Mouse (Mus musculus): Measurements from ENCODE around the gene Mtf1. TPM values are rescaled to one million over a fixed set of nuclear protein-coding genes. Genes with fewer than 3 reads are reported as not detected.

The Mtf1 gene
- polyA plus RNA-seq, 1 experiment from 2014 or later: 8.3 TPM

DNA sequence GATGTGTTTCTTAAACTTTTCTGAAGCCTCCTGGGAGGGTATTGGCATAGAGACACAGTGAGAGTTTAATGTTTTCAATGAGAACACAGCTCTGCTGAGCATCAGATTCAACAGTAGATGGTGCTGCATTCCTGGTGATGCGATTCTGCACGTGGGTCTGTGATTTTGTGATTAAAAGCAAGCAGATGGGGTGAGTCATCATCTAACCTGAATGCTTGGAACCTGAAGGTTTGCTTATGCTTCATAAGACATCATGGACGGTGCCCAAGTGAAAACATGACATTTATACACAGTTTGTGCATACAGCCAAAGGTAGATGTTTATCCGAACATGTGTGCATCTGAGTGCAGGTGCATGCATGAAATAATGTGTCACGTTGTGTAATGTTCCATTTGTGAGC lies 31.3 kb upstream of the Mtf1 start:
- CTCF ChIA-PET: interaction anchor here (1.5 kb wide), 1 partner anchor 28 kb away, joined by 3 read pairs; no protein-coding TSS in a partner anchor
- in situ Hi-C loops (cut with MboI; ENCODE audit: low pct_unique_long_range_greater_than_20kb): no loop called here
- DNase-seq (ENCODE audit: low read depth, low spot score) (no peak), ATAC-seq (no peak)
- H3K27me3 ChIP-seq: no peaks in the 10 kb centered on the region
- POLR2A ChIA-PET: no interaction called here
- TF ChIP-seq CTCF (IDR thresholded peaks at IDR 0.05): no peak

- no peaks in the 10 kb centered on the region for H3K27me3 ChIP-seq
- no peak for TF ChIP-seq CTCF (IDR thresholded peaks at IDR 0.05)
- in situ Hi-C loops (cut with MboI; ENCODE audit: low pct_unique_long_range_greater_than_20kb): no loop called here
- no peak for DNase-seq (ENCODE audit: low read depth, low spot score)
- no peak for ATAC-seq
- CTCF ChIA-PET: interaction anchor here (0.6 to 1.5 kb wide), 3 partner anchors 15 to 870 kb away, joined by 3 read pairs; no protein-coding TSS in a partner anchor
- POLR2A ChIA-PET: interaction anchor here (0.6 kb wide), 1 partner anchor 1429 kb away, joined by 3 read pairs; no protein-coding TSS in a partner anchor
These were observed 29.8 kb upstream of the Mtf1 start for GRCm38 (mm10) chr4:124772125-124772524.

DNA sequence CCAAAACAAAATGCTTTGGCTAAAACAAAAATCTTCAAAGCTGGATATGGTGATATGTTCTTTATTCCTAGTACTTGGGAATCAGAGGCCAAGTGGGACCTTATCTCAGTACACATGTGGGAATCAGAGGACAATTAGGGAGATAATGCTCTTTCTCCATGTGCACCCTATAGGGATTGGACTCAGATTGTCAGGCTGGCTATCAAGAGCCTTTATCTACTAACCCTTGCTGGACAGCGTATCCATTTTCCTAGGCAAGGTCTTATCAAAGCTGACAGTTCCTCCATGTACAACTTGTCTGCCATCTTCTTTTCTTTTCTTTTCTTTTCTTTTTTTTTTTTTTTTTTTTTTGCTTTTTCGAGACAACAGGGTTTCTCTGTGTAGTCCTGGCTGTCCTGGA lies 28.5 kb upstream of the Mtf1 start:
- H3K27me3 ChIP-seq: no peaks in the 10 kb centered on the region
- POLR2A ChIA-PET: no interaction called here
- no peak for DNase-seq (ENCODE audit: low read depth, low spot score)
- no peak for ATAC-seq
- no peak for TF ChIP-seq CTCF (IDR thresholded peaks at IDR 0.05)
- in situ Hi-C loops (cut with MboI; ENCODE audit: low pct_unique_long_range_greater_than_20kb): no loop called here
- CTCF ChIA-PET: no interaction called here

DNA sequence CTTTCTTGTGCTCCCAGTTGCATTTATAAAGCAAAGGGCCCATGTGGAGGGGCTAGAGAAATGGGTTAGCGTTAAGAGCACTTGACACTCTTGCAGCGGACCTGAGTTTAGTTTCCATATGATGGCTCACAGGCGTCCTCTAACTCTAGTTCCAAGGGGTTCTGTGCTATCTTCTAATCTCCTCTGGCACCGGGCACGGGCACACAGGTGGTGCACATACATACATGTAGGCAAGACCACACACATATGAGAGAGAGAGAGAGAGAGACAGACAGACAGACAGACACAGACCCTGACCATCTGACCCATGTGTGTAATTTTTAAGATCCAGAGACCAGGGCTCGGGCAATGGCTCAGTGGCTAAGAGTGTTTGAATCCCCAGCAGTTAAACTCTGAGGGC lies 27.9 kb upstream of the Mtf1 start:
- ChIA-PET CTCF (no interaction called here), POLR2A (no interaction called here)
- ATAC-seq (no peak), DNase-seq (ENCODE audit: low read depth, low spot score) (no peak)
- TF ChIP-seq CTCF (IDR thresholded peaks at IDR 0.05): no peak
- in situ Hi-C loops (cut with MboI; ENCODE audit: low pct_unique_long_range_greater_than_20kb): no loop called here
- no peaks in the 10 kb centered on the region for H3K27me3 ChIP-seq

- H3K27me3 ChIP-seq: no peaks in the 10 kb centered on the region
- DNase-seq (ENCODE audit: low read depth, low spot score) (no peak), ATAC-seq (no peak)
- no peak for TF ChIP-seq CTCF (IDR thresholded peaks at IDR 0.05)
- CTCF ChIA-PET: no interaction called here
- POLR2A ChIA-PET: no interaction called here
- in situ Hi-C loops (cut with MboI; ENCODE audit: low pct_unique_long_range_greater_than_20kb): no loop called here
These were observed 27.5 kb upstream of the Mtf1 start for GRCm38 (mm10) chr4:124774429-124774828.

DNA sequence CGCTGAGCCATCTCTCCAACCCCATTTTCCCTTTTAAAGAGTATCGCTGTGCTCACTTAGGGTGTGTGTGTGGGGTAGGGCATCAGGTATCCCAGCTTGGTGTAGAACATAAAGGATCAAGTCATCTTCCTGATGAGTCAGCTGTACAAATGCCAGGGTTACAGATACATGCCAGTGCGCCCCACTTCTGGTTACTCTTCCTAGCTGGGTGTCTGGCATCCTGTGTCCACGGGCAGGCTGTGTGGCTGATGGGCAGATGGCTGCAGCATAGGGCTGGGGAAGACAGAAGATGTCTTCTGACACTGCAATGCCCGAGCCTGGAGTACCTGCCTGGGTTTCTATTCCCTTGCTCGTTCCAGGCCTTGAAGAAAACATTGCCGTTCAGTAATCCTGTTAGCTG lies 20.5 kb upstream of the Mtf1 start:
- TF ChIP-seq CTCF (IDR thresholded peaks at IDR 0.05): no peak
- ChIA-PET CTCF (no interaction called here), POLR2A (no interaction called here)
- in situ Hi-C loops (cut with MboI; ENCODE audit: low pct_unique_long_range_greater_than_20kb): no loop called here
- ATAC-seq: no peak
- no peak for DNase-seq (ENCODE audit: low read depth, low spot score)
- no peaks in the 10 kb centered on the region for H3K27me3 ChIP-seq

DNA sequence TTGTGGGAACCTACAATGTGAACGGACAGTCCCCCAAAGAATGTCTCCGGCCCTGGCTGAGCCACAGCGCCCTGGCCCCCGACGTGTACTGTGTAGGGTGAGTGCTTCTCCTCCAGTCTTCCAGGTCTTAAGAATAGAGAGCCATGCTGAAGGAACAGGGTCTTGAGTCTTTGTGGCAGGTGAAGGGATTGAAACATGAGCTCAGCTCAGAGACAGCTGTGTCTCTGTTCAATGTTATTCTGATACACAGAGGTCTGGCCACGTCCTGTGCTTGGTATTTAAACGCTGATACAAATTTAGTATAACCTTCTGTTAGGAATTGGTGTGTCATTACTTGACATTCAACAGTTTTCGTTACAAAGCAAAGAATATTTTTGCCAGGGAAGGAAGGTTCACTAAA lies 19.5 kb upstream of the Mtf1 start:
- ATAC-seq (no peak), DNase-seq (ENCODE audit: low read depth, low spot score) (no peak)
- in situ Hi-C loops (cut with MboI; ENCODE audit: low pct_unique_long_range_greater_than_20kb): no loop called here
- ChIA-PET POLR2A (no interaction called here), CTCF (no interaction called here)
- no peak for TF ChIP-seq CTCF (IDR thresholded peaks at IDR 0.05)
- no peaks in the 10 kb centered on the region for H3K27me3 ChIP-seq

GRCm38 (mm10) chr4:124783937-124784336 lies 18.0 kb upstream of the Mtf1 start:
- ChIA-PET POLR2A (no interaction called here), CTCF (no interaction called here)
- in situ Hi-C loops (cut with MboI; ENCODE audit: low pct_unique_long_range_greater_than_20kb): no loop called here
- TF ChIP-seq CTCF (IDR thresholded peaks at IDR 0.05): no peak
- no peak for ATAC-seq
- H3K27me3 ChIP-seq: no peaks in the 10 kb centered on the region
- DNase-seq (ENCODE audit: low read depth, low spot score): no peak

DNA sequence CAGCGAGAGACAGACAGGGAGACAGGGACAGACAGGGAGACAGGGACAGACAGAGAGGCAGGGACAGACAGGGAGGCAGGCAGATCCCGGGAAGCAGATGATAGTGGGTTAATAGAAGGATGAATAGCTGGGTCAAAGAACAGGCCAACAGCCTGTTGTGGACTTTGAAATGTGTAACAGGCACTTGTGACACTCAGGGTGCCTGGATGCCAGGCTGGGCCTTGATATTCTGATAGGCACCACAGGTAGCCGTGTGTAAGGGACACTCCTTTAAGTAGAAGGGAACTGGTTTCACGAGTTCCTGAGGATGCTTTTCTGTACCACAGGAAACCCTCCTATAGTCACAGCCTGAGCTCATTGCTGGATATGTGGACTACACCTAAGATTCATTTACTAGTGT lies 11.9 kb upstream of the Mtf1 start:
- no peak for ATAC-seq
- no peak for DNase-seq (ENCODE audit: low read depth, low spot score)
- in situ Hi-C loops (cut with MboI; ENCODE audit: low pct_unique_long_range_greater_than_20kb): no loop called here
- TF ChIP-seq CTCF (IDR thresholded peaks at IDR 0.05): no peak
- CTCF ChIA-PET: interaction anchor here (1.1 kb wide), 1 partner anchor 22 kb away, joined by 3 read pairs; no protein-coding TSS in a partner anchor
- POLR2A ChIA-PET: no interaction called here
- no peaks in the 10 kb centered on the region for H3K27me3 ChIP-seq

- ATAC-seq (no peak), DNase-seq (ENCODE audit: low read depth, low spot score) (no peak)
- no peak for TF ChIP-seq CTCF (IDR thresholded peaks at IDR 0.05)
- in situ Hi-C loops (cut with MboI; ENCODE audit: low pct_unique_long_range_greater_than_20kb): no loop called here
- POLR2A ChIA-PET: no interaction called here
- no peaks in the 10 kb centered on the region for H3K27me3 ChIP-seq
- CTCF ChIA-PET: interaction anchor here (1.0 kb wide), 1 partner anchor 10 kb away, joined by 3 read pairs; the partner anchor contains the start of gene Mtf1
These were observed 9.8 kb upstream of the Mtf1 start for GRCm38 (mm10) chr4:124792114-124792513.

DNA sequence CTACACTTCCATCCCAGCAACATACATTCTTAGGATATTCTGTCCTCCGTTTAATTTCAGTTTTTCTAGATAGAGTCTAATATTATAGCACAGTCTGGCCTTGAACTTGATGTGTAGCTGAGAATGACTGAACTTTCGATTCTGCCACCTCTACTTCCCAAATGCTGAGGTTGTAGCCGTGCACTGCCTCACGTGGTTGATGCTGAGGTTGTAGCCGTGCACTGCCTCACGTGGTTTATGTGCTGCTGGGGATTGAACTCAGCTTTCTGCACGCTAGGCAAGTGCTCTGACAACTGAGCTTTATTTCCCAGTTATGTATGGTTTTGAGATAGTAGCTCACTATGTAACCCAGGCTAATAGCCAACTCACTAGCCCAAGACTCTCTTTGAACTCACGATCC lies 5.8 kb upstream of the Mtf1 start:
- CTCF ChIA-PET: no interaction called here
- ATAC-seq (no peak), DNase-seq (ENCODE audit: low read depth, low spot score) (no peak)
- POLR2A ChIA-PET: no interaction called here
- TF ChIP-seq CTCF (IDR thresholded peaks at IDR 0.05): no peak
- H3K27me3 ChIP-seq: no peaks in the 10 kb centered on the region
- in situ Hi-C loops (cut with MboI; ENCODE audit: low pct_unique_long_range_greater_than_20kb): no loop called here

GRCm38 (mm10) chr4:124796913-124797312 lies 5.0 kb upstream of the Mtf1 start:
- TF ChIP-seq CTCF (IDR thresholded peaks at IDR 0.05): no peak
- POLR2A ChIA-PET: no interaction called here
- DNase-seq (ENCODE audit: low read depth, low spot score): no peak

More at GRCm38 (mm10) chr4:124796913-124797312, 5.0 kb upstream of the Mtf1 start:
- in situ Hi-C loops (cut with MboI; ENCODE audit: low pct_unique_long_range_greater_than_20kb): no loop called here
- H3K27me3 ChIP-seq: no peaks in the 10 kb centered on the region
- CTCF ChIA-PET: interaction anchor here (1.0 kb wide), 1 partner anchor 17 kb away, joined by 3 read pairs; no protein-coding TSS in a partner anchor
- no peak for ATAC-seq
